28 mouse cellular contexts compared by ENCODE assay signal in genomic region chr7:13324316-13324715, GRCm38 (mm10). TPM values are rescaled to one million over a fixed set of nuclear protein-coding genes. Genes with fewer than 3 reads are reported as not detected.
DNase-seq lines count a peak whose midpoint lies in the region; ATAC-seq and TF ChIP-seq lines count a peak whose summit lies in the region.
"Had no signal": no experiment of that assay in that cellular context is flagged by ENCODE, and none has a peak within 500 bp of the region (broad histone marks: within the 10 kb centered on the region; RNA-seq: fewer than 3 reads in every experiment).

Gene Pla2g4c, plus strand, starts transcription at chr7:13324655.

- 61% methylated on average over 2 of the region's 2 CpGs for WGBS in liver, embryonic 12.5 days (ENCODE audit: insufficient replicate concordance)
- WGBS in liver, embryonic 16.5 days (ENCODE audit: insufficient replicate concordance): 34% methylated on average over 2 of the region's 2 CpGs

- no peak within 1 kb of the TSS for H3K4me3 ChIP-seq in liver, embryonic 12.5 days
- 0 out of 2 replicates have a peak within 1 kb of the TSS, but pooled peaks have one; percentile 8 for H3K4me3 ChIP-seq in liver, embryonic 16.5 days (ENCODE audit: low read depth, low read length)
- no peak within 1 kb of the TSS for H3K4me3 ChIP-seq in layer of hippocampus, adult 2 months
- H3K4me3 ChIP-seq: embryonic facial prominence, embryonic 10.5 days; embryonic facial prominence, embryonic 15.5 days; forebrain, embryonic 15.5 days; limb, embryonic 10.5 days; limb, embryonic 15.5 days had no signal

- peaks cover 14% of the 10 kb centered on the region for H3K36me3 ChIP-seq in liver, embryonic 12.5 days
- H3K36me3 ChIP-seq in liver, embryonic 16.5 days (ENCODE audit: control insufficient read depth, insufficient read depth): no peaks in the 10 kb centered on the region
- H3K36me3 ChIP-seq: embryonic facial prominence, embryonic 15.5 days; forebrain, embryonic 15.5 days; limb, embryonic 15.5 days had no signal

- no peak for DNase-seq in liver
- peak; percentile 52 for DNase-seq in c-Kit-positive CD71-positive TER-119-positive erythroid progenitor cells, embryonic 14.5 days (ENCODE audit: low spot score)
- no peak for DNase-seq in layer of hippocampus, adult 2 months (ENCODE audit: low spot score in 2 of 2)
- no peak for DNase-seq in thymus, postnatal 25 days
- no peak for DNase-seq in heart, postnatal 36 days
- DNase-seq: adrenal gland, postnatal 25 days; cerebellum, adult 2 months; cerebellum, postnatal 14 days; gastrocnemius, postnatal 36 days; heart, postnatal 14 days; kidney, adult 18-20 months; layer of hippocampus, adult 9-11 months; lung, postnatal 4 days; midbrain, embryonic 14.5 days; thymus, postnatal 14 days had no signal

- H3K9ac ChIP-seq in liver, embryonic 12.5 days: no peak within 1 kb of the TSS
- no peak within 1 kb of the TSS for H3K9ac ChIP-seq in liver, embryonic 16.5 days (ENCODE audit: low read depth, low read length)
- H3K9ac ChIP-seq: embryonic facial prominence, embryonic 15.5 days; forebrain, embryonic 15.5 days; limb, embryonic 15.5 days had no signal

- H3K4me1 ChIP-seq in liver, embryonic 12.5 days: peaks cover 9% of the 10 kb centered on the region
- H3K4me1 ChIP-seq in liver, embryonic 16.5 days (ENCODE audit: control insufficient read depth, low read depth, low read length): peaks cover 5% of the 10 kb centered on the region
- H3K4me1 ChIP-seq: embryonic facial prominence, embryonic 10.5 days; embryonic facial prominence, embryonic 15.5 days; forebrain, embryonic 15.5 days; limb, embryonic 10.5 days; limb, embryonic 15.5 days had no signal

- no peak for TF ChIP-seq CTCF in layer of hippocampus, adult 2 months (conservative IDR thresholded peaks at IDR 0.05)

- H3K4me2 ChIP-seq in liver, embryonic 12.5 days: no peak within 1 kb of the TSS
- H3K4me2 ChIP-seq in liver, embryonic 16.5 days (ENCODE audit: low read depth, low read length): no peak within 1 kb of the TSS
- H3K4me2 ChIP-seq: embryonic facial prominence, embryonic 15.5 days; forebrain, embryonic 15.5 days; limb, embryonic 15.5 days had no signal

- no peaks in the 10 kb centered on the region for H3K27me3 ChIP-seq in liver, embryonic 12.5 days (replicated peaks)
- no peaks in the 10 kb centered on the region for H3K27me3 ChIP-seq in liver, embryonic 16.5 days (ENCODE audit: control insufficient read depth, insufficient read depth, low read depth, low read length)
- H3K27me3 ChIP-seq: embryonic facial prominence, embryonic 15.5 days; forebrain, embryonic 15.5 days; limb, embryonic 15.5 days had no signal

- intact Hi-C loops in heart, postnatal 36 days (cut with DNase I): no loop called here

- ATAC-seq in liver, embryonic 12.5 days: peak; percentile 58; the same call in 1 of the 2 replicates
- peak; percentile 54; the same call in 1 of the 2 replicates for ATAC-seq in liver, embryonic 16.5 days (ENCODE audit: low read depth)
- ATAC-seq: forebrain, embryonic 15.5 days; hindbrain, embryonic 16.5 days; lung, postnatal 0 days had no signal

- no peaks in the 10 kb centered on the region for H3K9me3 ChIP-seq in liver, embryonic 12.5 days (replicated peaks)
- no peaks in the 10 kb centered on the region for H3K9me3 ChIP-seq in liver, embryonic 16.5 days (replicated peaks; ENCODE audit: control insufficient read depth, low read length)
- H3K9me3 ChIP-seq: embryonic facial prominence, embryonic 10.5 days; embryonic facial prominence, embryonic 15.5 days; forebrain, embryonic 15.5 days; G1E; limb, embryonic 10.5 days; limb, embryonic 15.5 days had no signal

- H3K27ac ChIP-seq in liver, embryonic 12.5 days: no peak within 1 kb of the TSS; the same call in 1 of the 2 replicates
- no peak within 1 kb of the TSS for H3K27ac ChIP-seq in liver, embryonic 16.5 days (ENCODE audit: low read length)
- H3K27ac ChIP-seq in layer of hippocampus, adult 2 months: no peak within 1 kb of the TSS
- H3K27ac ChIP-seq: embryonic facial prominence, embryonic 10.5 days; embryonic facial prominence, embryonic 15.5 days; forebrain, embryonic 15.5 days; kidney, postnatal 0 days; limb, embryonic 10.5 days; limb, embryonic 15.5 days had no signal

RNA-seq across cellular contexts. Expression of gene Pla2g4c, which starts in this region (rescaled TPM):
- polyA plus RNA-seq in liver, embryonic 12.5 days (2016; fragmentation: Nextera tagmentation; extraction: Ambion mirVana): 1.2 and 1.5 TPM in 2 replicates
- 2.1 and 2.5 TPM in 2 replicates for polyA plus RNA-seq in liver, embryonic 16.5 days (2015; fragmentation: Nextera tagmentation; extraction: Ambion mirVana)
- total RNA-seq in layer of hippocampus, adult 2 months (2021): under 1 TPM in 1 of 2 experiments, not detected in 1; 0.44 TPM
- total RNA-seq in heart, postnatal 36 days (2021): under 1 TPM in 1 of 2 experiments, not detected in 1; 0.14 TPM
- total RNA-seq: gastrocnemius, adult 18-20 months; monocyte, adult 5-6 weeks had no signal
